Mouse (Mus musculus) lung, embryonic 14.5 days (tissue): Measurements from ENCODE around the gene Kcnk10. TPM values are rescaled to one million over a fixed set of nuclear protein-coding genes. Genes with fewer than 3 reads are reported as not detected.

Experiments
- ATAC-seq: fragments of 200-750 bp; cut with Nextera tagmentation; 2 replicates; pipeline ENCODE4 v1.8.0; 2017; ENCODE audit warnings: mild to moderate bottlenecking, moderate TSS enrichment, moderate library complexity; ENCODE audit not compliant: insufficient read depth
- DNase-seq: peaks from one replicate; pipeline ENCODE4 v3.0.0-alpha.2; 2015
- H3K27ac ChIP-seq: fragments of 300-500 bp; sonication (generic); 2 replicates; pipeline ENCODE4 v1.5.1; 2014; ENCODE audit warnings: low read depth, mild to moderate bottlenecking, moderate library complexity
- H3K27me3 ChIP-seq: fragments of 300-500 bp; sonication (generic); 2 replicates; pipeline ENCODE4 v1.6.1; 2014; ENCODE audit warnings: low read length, control low read depth; ENCODE audit not compliant: insufficient read depth
- H3K36me3 ChIP-seq: fragments of 300-500 bp; sonication (generic); 2 replicates; pipeline ENCODE4 v1.6.1; 2014; ENCODE audit warnings: control low read depth; ENCODE audit not compliant: insufficient read depth
- H3K4me1 ChIP-seq: fragments of 300-500 bp; sonication (generic); 2 replicates; pipeline ENCODE4 v1.6.1; 2014; ENCODE audit warnings: antibody characterized with exemption, control low read depth; ENCODE audit not compliant: insufficient read depth
- H3K4me2 ChIP-seq: fragments of 300-500 bp; sonication (generic); 2 replicates; pipeline ENCODE4 v1.6.1; 2014; ENCODE audit warnings: mild to moderate bottlenecking
- H3K4me3 ChIP-seq: fragments of 300-500 bp; sonication (generic); 2 replicates; pipeline ENCODE4 v1.5.1; 2014; ENCODE audit warnings: low read depth, low read length
- H3K9ac ChIP-seq: fragments of 300-500 bp; sonication (generic); 2 replicates; pipeline ENCODE4 v1.6.1; 2014
- H3K9me3 ChIP-seq: fragments of 300-500 bp; sonication (generic); 2 replicates; pipeline ENCODE4 v1.6.1; 2016; ENCODE audit warnings: low read depth, low read length, control low read depth
- CTCF ChIP-seq: IDR thresholded peaks from 2 replicates; pipeline ENCODE4 v1.5.1; 2016; ENCODE audit warnings: antibody characterized with exemption, low read depth
- WGBS: fragments of 180-500 bp; shearing (Covaris S2); extraction: QIAGEN DNeasy Blood & Tissue Kit; methylation state at CpG from one replicate; pipeline ENCODE4 v1.1.7; 2014; 5-methylcytosine and 5-hydroxymethylcytosine counted together
- polyA plus RNA-seq: library from polyadenylated mRNA; unstranded; fragments of >200 nt; fragmentation: Nextera tagmentation; extraction: Ambion mirVana; gene quantifications from 2 replicates; pipeline ENCODE4 v1.2.1, GENCODE M21; 2014

Kcnk10 gene
- polyA plus RNA-seq, 1 experiment from 2014 or later = 0.03 TPM

DNA sequence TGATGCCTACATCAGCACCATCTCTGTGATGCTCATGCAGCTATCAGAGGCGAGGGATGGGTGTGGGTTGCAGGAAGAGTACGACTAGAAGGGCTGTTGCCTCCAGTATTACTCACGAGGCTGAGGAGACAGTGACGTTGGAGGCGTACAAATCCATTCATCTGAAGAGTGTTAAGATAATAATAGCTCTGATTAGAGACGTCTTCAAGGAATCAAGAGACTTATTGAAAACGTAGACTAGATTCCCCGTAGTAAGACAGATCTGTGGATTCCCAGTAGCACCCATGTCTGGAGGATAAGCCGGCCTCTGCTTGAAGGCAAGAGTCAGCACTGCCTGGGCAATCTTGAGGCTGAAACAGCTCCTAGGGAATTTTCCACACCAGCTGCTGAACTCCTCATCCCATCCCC, 42.6 kb downstream of the Kcnk10 start:
- H3K27me3 ChIP-seq = no peaks in the 10 kb centered on the region
- DNase-seq (no peak), ATAC-seq (no peak)
- no peak overlapping the region for H3K4me3 ChIP-seq
- H3K9ac ChIP-seq = no peak overlapping the region
- no peaks in the 10 kb centered on the region for H3K36me3 ChIP-seq
- H3K4me1 ChIP-seq = no peaks in the 10 kb centered on the region
- H3K4me2 ChIP-seq = no peak overlapping the region
- no peaks in the 10 kb centered on the region for H3K9me3 ChIP-seq
- no peak for TF ChIP-seq CTCF
- H3K27ac ChIP-seq = no peak overlapping the region
- 57% methylated on average over 9 of the region's 9 CpGs for WGBS

DNA sequence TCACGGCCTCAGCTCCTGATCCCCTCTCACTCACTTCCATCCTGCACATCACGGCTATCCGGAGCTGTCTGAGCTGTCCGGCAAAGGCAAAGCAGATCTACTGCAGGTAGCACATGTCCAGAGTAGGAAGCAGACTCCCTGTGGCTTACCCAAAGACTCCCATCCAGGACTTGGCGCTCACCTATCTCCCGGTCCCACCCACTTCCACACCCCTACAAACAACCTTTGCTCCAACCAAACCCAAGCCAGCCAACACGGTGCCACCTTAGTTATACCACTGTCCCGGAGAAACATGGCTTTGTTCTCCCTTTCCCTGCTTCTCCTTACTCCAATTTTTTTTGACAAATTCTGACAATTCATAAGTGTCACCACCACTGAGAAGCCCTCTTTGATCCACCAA, 49.5 kb downstream of the Kcnk10 start:
- WGBS = 85% methylated on average over 8 of the region's 8 CpGs
- no peak for DNase-seq
- TF ChIP-seq CTCF = no peak
- H3K27me3 ChIP-seq = no peaks in the 10 kb centered on the region
- H3K9ac ChIP-seq = no peak overlapping the region
- no peak overlapping the region for H3K27ac ChIP-seq
- no peaks in the 10 kb centered on the region; the same call in 1 of the 2 replicates for H3K9me3 ChIP-seq
- no peak for ATAC-seq
- no peaks in the 10 kb centered on the region for H3K36me3 ChIP-seq
- H3K4me2 ChIP-seq = no peak overlapping the region
- H3K4me3 ChIP-seq = no peak overlapping the region
- no peaks in the 10 kb centered on the region for H3K4me1 ChIP-seq

DNA sequence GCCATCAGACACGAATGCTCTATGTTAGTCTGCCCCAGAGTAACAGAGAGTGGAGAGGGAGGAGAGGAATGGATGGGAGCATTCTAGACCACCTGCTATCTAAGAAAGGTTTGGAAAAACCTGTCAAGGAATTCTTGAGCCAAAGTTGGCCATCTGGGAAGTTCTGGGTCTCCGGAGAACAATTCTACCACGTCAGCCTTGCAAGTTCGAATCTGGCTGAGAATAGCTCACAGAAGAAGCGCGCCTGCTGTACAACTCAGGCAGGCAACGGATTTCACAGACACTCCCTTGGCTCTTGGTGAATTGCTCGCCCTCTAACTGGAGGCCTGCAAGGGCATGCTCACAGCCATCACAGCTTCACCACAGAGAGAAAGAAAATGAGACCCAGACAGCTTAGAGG, 52.7 kb downstream of the Kcnk10 start:
- WGBS = 81% methylated on average over 8 of the region's 8 CpGs
- no peak for DNase-seq
- no peak for ATAC-seq
- Histone ChIP-seq H3K27ac (no peak overlapping the region), H3K4me1 (no peaks in the 10 kb centered on the region), H3K4me3 (no peak overlapping the region), H3K36me3 (no peaks in the 10 kb centered on the region), H3K9me3 (no peaks in the 10 kb centered on the region; the same call in 1 of the 2 replicates), H3K9ac (no peak overlapping the region), H3K27me3 (no peaks in the 10 kb centered on the region), H3K4me2 (no peak overlapping the region)
- no peak for TF ChIP-seq CTCF

- TF ChIP-seq CTCF = no peak
- WGBS = 69% methylated on average over 13 of the region's 13 CpGs
These were observed 53.5 kb downstream of the Kcnk10 start for GRCm38 (mm10) chr12:98524331-98525311.

GRCm38 (mm10) chr12:98521311-98521710, 56.8 kb downstream of the Kcnk10 start:
- Histone ChIP-seq H3K4me2 (no peak overlapping the region), H3K9me3 (no peaks in the 10 kb centered on the region), H3K4me3 (no peak overlapping the region), H3K36me3 (no peaks in the 10 kb centered on the region), H3K4me1 (no peaks in the 10 kb centered on the region), H3K27ac (no peak overlapping the region), H3K27me3 (no peaks in the 10 kb centered on the region), H3K9ac (no peak overlapping the region)
- no peak for TF ChIP-seq CTCF
- DNase-seq (no peak), ATAC-seq (no peak)
- WGBS = 75% methylated on average over 4 of the region's 4 CpGs

More at GRCm38 (mm10) chr12:98524331-98525311, 53.5 kb downstream of the Kcnk10 start:
- Histone ChIP-seq H3K4me1 (no peaks in the 10 kb centered on the region), H3K27me3 (no peaks in the 10 kb centered on the region), H3K9ac (no peak overlapping the region), H3K36me3 (no peaks in the 10 kb centered on the region), H3K9me3 (no peaks in the 10 kb centered on the region), H3K4me3 (no peak overlapping the region), H3K27ac (no peak overlapping the region), H3K4me2 (no peak overlapping the region)
- no peak for ATAC-seq
- no peak for DNase-seq

DNA sequence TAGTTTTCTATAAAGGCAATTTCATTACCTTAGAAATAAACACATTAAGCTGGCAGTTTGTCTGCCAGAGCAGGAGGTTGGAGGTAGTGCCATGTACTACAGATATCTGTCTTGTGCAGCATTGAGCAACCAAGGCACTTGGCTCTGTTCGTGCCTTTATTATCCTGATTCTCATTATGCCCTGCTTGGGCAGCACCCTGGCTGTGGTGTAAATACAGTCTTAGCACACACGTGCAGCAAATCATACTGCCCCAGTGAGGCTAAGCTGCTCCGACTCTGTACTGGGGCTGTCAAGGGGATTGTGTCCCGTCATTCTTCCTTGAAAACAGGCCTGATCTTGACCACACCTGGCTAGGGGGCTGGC, 57.6 kb downstream of the Kcnk10 start:
- 73% methylated on average over 4 of the region's 4 CpGs for WGBS

DNA sequence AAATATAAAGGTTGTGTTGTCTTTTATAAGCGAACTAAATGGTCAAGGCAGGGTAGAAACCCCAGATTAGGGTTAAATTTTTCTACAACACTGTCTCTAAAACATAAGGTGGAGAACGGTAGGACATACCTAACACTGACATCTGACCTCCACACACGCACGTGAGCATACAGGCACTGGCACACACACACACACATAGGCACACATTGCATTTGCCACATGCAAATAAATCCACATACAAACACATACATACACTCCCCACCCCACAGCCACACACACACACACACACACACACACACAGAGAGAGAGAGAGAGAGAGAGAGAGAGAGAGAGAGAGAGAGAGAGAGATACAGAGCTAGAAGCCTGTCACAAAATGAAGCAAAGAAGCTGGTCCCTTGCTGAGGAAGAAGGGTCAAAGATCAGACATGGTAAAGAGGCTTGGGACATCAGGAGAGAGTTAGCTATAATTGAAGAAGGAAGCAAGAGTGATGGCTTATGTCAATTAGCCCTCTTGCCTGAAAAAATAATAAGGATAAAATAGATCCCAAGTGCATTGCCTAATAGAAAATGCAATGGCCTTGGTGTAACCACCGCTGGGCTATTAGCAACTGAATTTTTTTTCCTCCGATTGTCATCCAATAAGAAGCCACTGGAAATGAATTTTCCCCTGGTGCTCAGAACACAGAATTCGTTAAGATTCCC, 58.1 kb downstream of the Kcnk10 start:
- H3K4me2 ChIP-seq = no peak overlapping the region

More for the DNA sequence above, 57.6 kb downstream of the Kcnk10 start:
- H3K4me3 ChIP-seq = no peak overlapping the region
- H3K27ac ChIP-seq = no peak overlapping the region
- no peak for TF ChIP-seq CTCF
- ATAC-seq (no peak), DNase-seq (no peak)
- H3K4me2 ChIP-seq = no peak overlapping the region
- H3K9me3 ChIP-seq = no peaks in the 10 kb centered on the region
- no peaks in the 10 kb centered on the region for H3K36me3 ChIP-seq
- H3K27me3 ChIP-seq = no peaks in the 10 kb centered on the region
- no peak overlapping the region for H3K9ac ChIP-seq
- no peaks in the 10 kb centered on the region for H3K4me1 ChIP-seq

More for the DNA sequence above, 58.1 kb downstream of the Kcnk10 start:
- Histone ChIP-seq H3K4me3 (no peak overlapping the region), H3K9ac (no peak overlapping the region), H3K4me1 (no peaks in the 10 kb centered on the region), H3K9me3 (no peaks in the 10 kb centered on the region), H3K27me3 (no peaks in the 10 kb centered on the region), H3K36me3 (no peaks in the 10 kb centered on the region), H3K27ac (no peak overlapping the region)
- no peak for DNase-seq
- 76% methylated on average over 7 of the region's 7 CpGs for WGBS
- no peak for ATAC-seq
- TF ChIP-seq CTCF = no peak
